Mouse (Mus musculus) embryonic fibroblast, embryonic 13.5 days (primary cell): ENCODE results near the gene Aplp2.

Source experiments
- CTCF ChIP-seq: IDR thresholded peaks from 2 replicates; pipeline ENCODE4 v1.5.1; 2011; ENCODE audit warnings: mild to moderate bottlenecking, control low read depth, low read length, moderate library complexity, borderline replicate concordance; ENCODE audit not compliant: insufficient read depth
- POLR2A ChIP-seq: IDR thresholded peaks from 2 replicates; pipeline ENCODE4 v1.6.1; 2011; ENCODE audit warnings: low read depth, mild to moderate bottlenecking, control low read depth, low read length, moderate library complexity

- TF ChIP-seq CTCF (no peak), POLR2A (no peak)
Observed at GRCm38 (mm10) chr9:31254697-31255004, 43.0 kb upstream of the Aplp2 start.
